Mouse (Mus musculus): ENCODE results near the gene Rccd1. TPM values are rescaled to one million over a fixed set of nuclear protein-coding genes. Genes with fewer than 3 reads are reported as not detected.

Gene Rccd1
- polyA plus RNA-seq, 1 experiment from 2014 or later: 13.9 TPM

DNA sequence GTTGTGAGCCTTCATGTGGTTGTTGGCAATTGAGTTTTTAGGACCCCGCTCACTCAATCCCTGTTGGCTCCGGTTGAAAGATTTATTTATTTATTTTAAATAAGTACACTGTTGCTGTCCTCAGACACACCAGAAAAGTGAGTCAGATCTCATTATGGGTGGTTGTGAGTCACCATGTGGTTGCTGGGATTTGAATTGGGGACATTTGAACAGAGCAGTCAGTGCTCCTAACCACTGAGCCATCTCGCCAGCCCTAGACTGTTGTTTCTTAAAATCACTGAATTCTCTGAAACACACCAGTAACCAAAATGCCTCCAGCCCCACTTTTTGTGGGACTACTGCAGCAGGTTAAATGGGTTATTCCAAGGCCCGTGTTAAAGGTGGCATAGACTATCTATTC, 25.5 kb downstream of the Rccd1 start:
- no peak overlapping the region for H3K4me3 ChIP-seq (replicated peaks)
- no peaks in the 10 kb centered on the region for H3K9me3 ChIP-seq
- H3K4me1 ChIP-seq (replicated peaks): peaks cover 22% of the 10 kb centered on the region
- ATAC-seq (ENCODE audit: insufficient number of reproducible peaks, insufficient read depth, low FRiP score, low TSS enrichment, low read depth): no peak
- H3K27ac ChIP-seq: no peak overlapping the region
- no peaks in the 10 kb centered on the region for H3K27me3 ChIP-seq
- 98% methylated on average over 4 of the region's 4 CpGs for WGBS
- no peak overlapping the region for H3K4me2 ChIP-seq
- no peak overlapping the region for H3K9ac ChIP-seq (replicated peaks)
- peaks cover 53% of the 10 kb centered on the region for H3K36me3 ChIP-seq

DNA sequence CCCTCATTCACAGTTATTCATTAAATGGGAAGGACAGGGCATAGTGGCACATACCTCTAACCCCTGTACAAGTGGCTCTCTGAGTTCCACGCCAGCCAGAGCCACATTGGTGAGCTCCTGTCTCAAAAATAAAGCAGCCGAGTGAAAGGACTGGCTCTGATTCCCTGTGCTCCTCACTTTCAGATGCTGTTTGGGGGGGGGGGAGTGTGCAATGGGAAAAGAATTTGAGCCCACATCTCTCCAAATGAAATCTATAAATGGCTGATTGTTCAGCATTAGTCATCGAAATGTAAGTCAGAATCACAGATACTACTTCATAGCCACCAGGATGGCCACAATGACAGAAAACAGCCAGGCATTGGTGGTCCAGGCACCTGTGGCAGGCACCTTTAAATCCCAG, 27.2 kb downstream of the Rccd1 start:
- H3K27ac ChIP-seq: no peak overlapping the region
- no peaks in the 10 kb centered on the region for H3K9me3 ChIP-seq
- no peak overlapping the region for H3K4me3 ChIP-seq (replicated peaks)
- ATAC-seq (ENCODE audit: insufficient number of reproducible peaks, insufficient read depth, low FRiP score, low TSS enrichment, low read depth): no peak
- H3K4me1 ChIP-seq (replicated peaks): peaks cover 22% of the 10 kb centered on the region
- peaks cover 40% of the 10 kb centered on the region for H3K36me3 ChIP-seq
- H3K4me2 ChIP-seq: no peak overlapping the region
- H3K9ac ChIP-seq (replicated peaks): no peak overlapping the region
- no peaks in the 10 kb centered on the region for H3K27me3 ChIP-seq
- WGBS: 87% methylated on average over 3 of the region's 3 CpGs

DNA sequence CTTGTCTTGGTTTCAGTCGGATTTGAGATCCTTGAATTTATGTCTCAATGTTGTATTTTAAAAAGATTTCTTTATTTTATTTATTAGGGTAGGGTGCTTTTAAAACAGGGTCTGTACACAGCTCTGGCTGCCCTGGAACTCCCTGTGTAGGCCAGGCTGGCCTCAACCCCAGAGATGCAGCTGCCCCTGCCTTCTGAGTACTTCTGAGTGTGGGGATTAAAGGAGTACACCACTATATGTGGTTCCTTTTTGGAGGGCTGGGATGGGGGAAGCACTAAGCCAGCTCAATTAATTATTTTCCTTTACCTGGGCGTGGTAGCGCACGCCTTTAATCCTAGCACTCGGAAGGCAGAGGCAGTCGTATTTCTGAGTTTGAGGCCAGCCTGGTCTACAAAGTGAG, 27.8 kb downstream of the Rccd1 start:
- ATAC-seq (ENCODE audit: insufficient number of reproducible peaks, insufficient read depth, low FRiP score, low TSS enrichment, low read depth): no peak
- Histone ChIP-seq H3K4me3 (replicated peaks) (peak overlapping the region; percentile 81; the same call in 1 of the 2 replicates), H3K36me3 (peaks cover 36% of the 10 kb centered on the region), H3K27me3 (no peaks in the 10 kb centered on the region), H3K4me2 (peak overlapping the region; percentile 63), H3K9ac (replicated peaks) (no peak overlapping the region), H3K9me3 (no peaks in the 10 kb centered on the region), H3K27ac (no peak overlapping the region), H3K4me1 (replicated peaks) (peaks cover 22% of the 10 kb centered on the region)
- WGBS: 94% methylated on average over 6 of the region's 6 CpGs

DNA sequence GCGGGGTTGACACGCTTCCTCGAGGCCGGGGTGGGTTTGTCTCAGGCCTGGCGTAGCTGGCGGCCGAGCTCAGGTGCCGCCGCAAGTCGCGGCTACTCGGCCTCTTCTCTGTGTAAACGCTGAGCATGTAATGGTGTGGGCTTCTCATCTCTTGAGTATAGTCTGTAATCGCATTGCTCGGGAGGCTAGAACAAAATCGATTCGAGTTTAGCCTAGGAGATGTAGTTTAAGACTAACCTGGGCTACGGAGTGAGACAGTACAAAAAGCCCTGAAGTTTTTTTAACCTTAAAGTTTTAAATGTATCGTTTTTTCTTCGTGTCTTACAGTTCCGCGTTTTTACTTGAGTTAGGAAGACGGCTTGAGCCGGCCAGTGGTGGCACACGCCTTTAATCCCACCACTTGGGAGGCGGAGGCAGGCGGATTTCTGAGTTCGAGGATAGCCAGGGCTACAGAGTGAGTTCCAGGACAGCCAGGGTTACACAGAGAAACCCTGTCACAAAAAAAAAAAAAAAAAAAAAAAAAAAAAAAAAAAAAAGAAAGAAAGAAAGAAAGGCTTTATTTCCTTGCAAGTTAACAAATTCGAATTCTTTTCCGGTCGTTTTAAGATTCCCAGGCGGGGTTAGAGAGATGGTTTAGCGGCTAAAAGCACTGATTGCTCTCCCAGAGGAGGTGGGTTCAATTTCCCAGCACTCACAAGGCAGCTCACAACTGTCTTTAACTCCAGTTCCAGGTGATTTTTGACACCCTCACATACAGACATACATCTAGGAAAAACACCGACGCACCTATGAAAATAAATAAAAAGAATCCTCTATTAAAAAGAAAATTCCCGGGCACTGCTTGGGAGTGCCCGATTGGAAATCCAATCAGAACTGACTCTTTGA, 29.2 kb downstream of the Rccd1 start:
- H3K9me3 ChIP-seq: no peaks in the 10 kb centered on the region
- peak overlapping the region; percentile 88 for H3K27ac ChIP-seq
- H3K9ac ChIP-seq (replicated peaks): peak overlapping the region; percentile 78
- peaks cover 36% of the 10 kb centered on the region for H3K36me3 ChIP-seq
- WGBS: 9% methylated on average over 37 of the region's 37 CpGs
- H3K4me3 ChIP-seq (replicated peaks): peak overlapping the region; percentile 81
- H3K27me3 ChIP-seq: no peaks in the 10 kb centered on the region
- peak; percentile 63; the same call in 1 of the 2 replicates for ATAC-seq (ENCODE audit: insufficient number of reproducible peaks, insufficient read depth, low FRiP score, low TSS enrichment, low read depth)
- peak overlapping the region; percentile 63 for H3K4me2 ChIP-seq
- H3K4me1 ChIP-seq (replicated peaks): peaks cover 22% of the 10 kb centered on the region

DNA sequence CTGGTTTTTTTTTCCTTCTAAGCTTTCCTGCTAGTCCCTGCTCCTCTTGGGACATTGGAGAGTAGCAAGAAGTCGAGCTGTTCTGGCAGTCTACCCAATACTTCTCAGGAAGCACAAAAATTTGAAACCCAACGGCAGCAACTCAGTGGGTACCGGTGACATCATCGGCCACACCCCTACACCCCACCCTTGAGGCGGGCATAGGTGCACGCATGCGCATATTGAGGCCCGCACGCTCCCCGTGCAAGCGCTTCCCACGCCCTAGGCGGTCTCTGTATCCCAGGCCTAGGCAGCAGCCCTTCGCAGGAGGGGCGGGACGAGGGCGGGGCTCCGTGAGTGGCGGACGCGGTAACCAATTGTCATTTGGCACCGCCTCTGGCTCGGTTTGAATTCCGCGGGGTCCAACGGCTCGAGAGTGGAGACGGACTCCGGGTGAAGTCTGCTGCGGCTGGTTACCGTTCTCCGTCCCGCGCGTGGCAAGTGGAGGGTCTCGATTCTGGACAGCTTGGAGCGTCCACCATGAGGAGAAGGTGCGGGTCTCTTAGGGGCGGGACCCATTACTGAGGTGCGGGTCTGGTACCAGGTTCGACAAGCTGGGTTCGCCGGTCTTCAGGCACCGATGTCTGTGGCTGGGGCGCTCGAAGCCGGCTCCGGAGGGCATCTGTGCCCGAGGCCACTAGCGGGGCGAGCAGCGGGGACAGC, 30.0 kb downstream of the Rccd1 start, which contains the start of gene Prc1:
TSS of gene Prc1 (plus strand) at position 389 of the 702 bp plus-strand sequence.
- Histone ChIP-seq H3K9me3 (no peaks in the 10 kb centered on the region), H3K36me3 (peaks cover 34% of the 10 kb centered on the region), H3K4me1 (replicated peaks) (peaks cover 22% of the 10 kb centered on the region), H3K27ac (peak within 1 kb of the TSS; percentile 88), H3K4me2 (peak within 1 kb of the TSS; percentile 63), H3K4me3 (replicated peaks) (peak within 1 kb of the TSS; percentile 81), H3K9ac (replicated peaks) (peak within 1 kb of the TSS; percentile 78), H3K27me3 (no peaks in the 10 kb centered on the region)
- under 1% methylated on average over 52 of the region's 52 CpGs for WGBS
- ATAC-seq (ENCODE audit: insufficient number of reproducible peaks, insufficient read depth, low FRiP score, low TSS enrichment, low read depth): peak; percentile 98

DNA sequence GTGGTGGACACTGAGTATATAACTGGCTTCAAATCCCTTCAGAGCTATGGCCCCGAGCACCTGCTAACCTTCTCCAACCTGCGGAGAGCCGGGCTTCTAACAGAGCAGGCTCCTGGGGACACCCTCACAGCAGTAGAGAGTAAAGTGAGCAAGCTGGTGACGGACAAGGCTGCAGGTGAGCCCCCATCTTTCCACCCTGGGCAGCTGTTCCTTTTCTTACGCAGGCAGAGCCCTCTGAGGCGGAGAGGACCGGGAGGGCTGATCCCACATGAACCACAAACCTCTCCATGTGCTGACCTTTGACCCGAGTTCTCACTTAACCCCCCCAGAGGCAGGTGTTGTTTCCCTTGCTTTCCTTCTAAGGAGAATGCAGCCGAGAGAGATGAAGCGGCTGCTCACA, 36.5 kb downstream of the Rccd1 start:
- H3K27me3 ChIP-seq: no peaks in the 10 kb centered on the region
- no peaks in the 10 kb centered on the region for H3K4me1 ChIP-seq (replicated peaks)
- ATAC-seq (ENCODE audit: insufficient number of reproducible peaks, insufficient read depth, low FRiP score, low TSS enrichment, low read depth): no peak
- H3K36me3 ChIP-seq: peaks cover 85% of the 10 kb centered on the region
- no peak overlapping the region for H3K9ac ChIP-seq (replicated peaks)
- H3K9me3 ChIP-seq: no peaks in the 10 kb centered on the region
- WGBS: 83% methylated on average over 10 of the region's 10 CpGs
- H3K4me2 ChIP-seq: no peak overlapping the region
- no peak overlapping the region for H3K27ac ChIP-seq
- H3K4me3 ChIP-seq (replicated peaks): no peak overlapping the region

DNA sequence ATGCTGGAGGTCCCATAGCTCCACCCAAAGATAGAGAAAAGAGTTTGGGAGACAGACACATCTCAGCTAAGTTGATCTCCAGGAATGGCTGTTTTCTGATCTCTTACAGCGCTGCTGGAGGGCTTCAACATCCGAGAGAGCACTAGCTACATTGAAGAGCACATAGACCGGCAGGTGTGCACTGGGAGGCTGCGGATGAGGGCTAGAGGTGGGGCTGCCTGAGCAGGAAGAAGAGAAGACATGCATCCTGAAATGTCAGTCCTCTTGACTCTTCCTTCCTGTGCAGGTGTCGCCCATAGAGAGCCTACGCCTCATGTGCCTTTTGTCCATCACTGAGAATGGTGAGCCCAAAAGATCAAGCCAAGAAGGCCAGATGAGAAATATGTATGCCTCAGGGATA, 38.5 kb downstream of the Rccd1 start:
- Histone ChIP-seq H3K9me3 (no peaks in the 10 kb centered on the region), H3K36me3 (peaks cover 78% of the 10 kb centered on the region), H3K9ac (replicated peaks) (no peak overlapping the region), H3K4me2 (no peak overlapping the region), H3K27ac (no peak overlapping the region), H3K4me1 (replicated peaks) (no peaks in the 10 kb centered on the region), H3K4me3 (replicated peaks) (no peak overlapping the region), H3K27me3 (no peaks in the 10 kb centered on the region)
- WGBS: 90% methylated on average over 6 of the region's 6 CpGs
- no peak for ATAC-seq (ENCODE audit: insufficient number of reproducible peaks, insufficient read depth, low FRiP score, low TSS enrichment, low read depth)

DNA sequence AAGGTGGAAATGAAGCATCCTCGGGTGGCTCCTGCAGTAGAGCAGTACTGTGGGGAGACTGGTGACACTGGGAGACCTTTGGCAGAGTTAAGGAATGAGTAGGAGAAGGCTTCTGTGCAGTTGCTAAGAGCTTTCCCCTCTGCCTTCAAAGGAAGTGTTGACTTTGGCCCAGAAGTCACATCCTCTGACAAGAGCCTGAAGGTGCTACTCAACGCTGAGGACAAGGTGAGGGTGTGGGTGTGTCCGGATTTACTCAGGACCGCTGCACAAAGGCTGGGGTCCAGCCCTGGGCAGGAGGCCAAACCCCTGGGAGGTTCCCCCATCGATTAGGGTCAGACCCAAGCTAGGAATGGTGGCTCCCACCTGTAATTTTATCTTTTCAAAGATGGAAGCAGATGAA, 39.9 kb downstream of the Rccd1 start:
- Histone ChIP-seq H3K9me3 (no peaks in the 10 kb centered on the region), H3K4me2 (no peak overlapping the region), H3K27ac (no peak overlapping the region), H3K27me3 (no peaks in the 10 kb centered on the region), H3K36me3 (peaks cover 77% of the 10 kb centered on the region), H3K4me1 (replicated peaks) (no peaks in the 10 kb centered on the region), H3K4me3 (replicated peaks) (no peak overlapping the region), H3K9ac (replicated peaks) (no peak overlapping the region)
- ATAC-seq (ENCODE audit: insufficient number of reproducible peaks, insufficient read depth, low FRiP score, low TSS enrichment, low read depth): no peak
- 93% methylated on average over 5 of the region's 5 CpGs for WGBS

DNA sequence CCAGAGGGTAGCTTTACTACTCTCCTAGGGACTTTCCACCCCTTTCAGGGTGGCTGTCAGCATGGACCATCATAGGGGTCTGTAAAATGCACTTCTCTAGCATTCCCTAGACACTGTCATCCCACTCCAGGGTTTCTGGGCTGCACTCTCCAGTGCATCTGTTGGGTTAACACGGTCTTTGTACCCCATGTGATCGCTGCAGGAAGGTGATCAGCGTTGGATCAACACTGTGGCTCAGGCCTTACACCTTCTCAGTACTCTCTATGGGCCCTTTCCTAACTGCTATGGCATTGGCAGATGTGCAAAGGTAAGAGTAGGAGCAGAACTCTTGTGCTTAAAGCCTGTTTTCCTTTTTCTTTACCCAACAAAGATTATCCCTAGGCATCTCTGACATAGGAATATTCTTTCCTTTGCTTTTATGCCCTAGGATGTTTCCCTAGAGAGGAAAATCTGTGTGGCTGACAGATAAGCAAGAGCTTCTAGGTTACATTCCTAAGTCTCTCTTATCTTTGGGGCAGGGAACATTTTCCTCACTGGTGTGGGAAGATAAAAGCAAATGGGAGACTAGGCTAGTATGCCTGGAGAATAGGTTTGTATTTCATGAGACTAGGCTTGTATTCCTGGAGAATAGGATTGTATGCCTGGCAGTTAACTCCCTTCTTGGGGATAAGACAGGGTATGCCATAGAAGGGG, 40.9 kb downstream of the Rccd1 start:
- no peaks in the 10 kb centered on the region for H3K9me3 ChIP-seq
- WGBS: 81% methylated on average over 3 of the region's 3 CpGs
- no peak overlapping the region for H3K4me2 ChIP-seq
- H3K4me1 ChIP-seq (replicated peaks): no peaks in the 10 kb centered on the region
- no peak overlapping the region for H3K27ac ChIP-seq
- no peak for ATAC-seq (ENCODE audit: insufficient number of reproducible peaks, insufficient read depth, low FRiP score, low TSS enrichment, low read depth)
- H3K27me3 ChIP-seq: no peaks in the 10 kb centered on the region
- peaks cover 78% of the 10 kb centered on the region for H3K36me3 ChIP-seq
- 0 out of 2 replicates have a peak overlapping the region, but pooled peaks have one; percentile 9 for H3K9ac ChIP-seq (replicated peaks)
- no peak overlapping the region for H3K4me3 ChIP-seq (replicated peaks)

DNA sequence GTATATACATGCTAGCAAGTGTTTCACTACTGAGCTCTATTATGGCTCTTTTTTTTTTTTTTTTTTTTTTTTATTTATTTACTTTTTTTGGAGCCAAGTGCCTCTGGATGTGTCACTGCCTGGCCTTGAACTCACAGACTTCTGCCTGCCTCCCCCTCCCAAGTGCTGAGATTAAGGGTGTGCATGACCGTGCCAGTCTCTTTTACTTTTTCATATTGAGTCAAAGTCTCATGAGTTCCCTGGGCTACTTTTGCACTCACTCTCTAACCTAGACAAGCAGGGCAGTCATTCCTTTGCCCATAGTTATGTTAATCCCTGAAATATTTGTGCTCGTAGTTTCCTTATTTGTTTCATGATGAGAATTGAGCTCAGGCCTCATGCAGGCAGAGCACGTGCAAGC, 42.6 kb downstream of the Rccd1 start:
- Histone ChIP-seq H3K36me3 (peaks cover 78% of the 10 kb centered on the region), H3K4me2 (no peak overlapping the region), H3K4me3 (replicated peaks) (no peak overlapping the region), H3K27me3 (no peaks in the 10 kb centered on the region), H3K9ac (replicated peaks) (no peak overlapping the region), H3K27ac (no peak overlapping the region), H3K9me3 (no peaks in the 10 kb centered on the region), H3K4me1 (replicated peaks) (no peaks in the 10 kb centered on the region)
- WGBS: 87% methylated on average over 3 of the region's 3 CpGs
- no peak for ATAC-seq (ENCODE audit: insufficient number of reproducible peaks, insufficient read depth, low FRiP score, low TSS enrichment, low read depth)

DNA sequence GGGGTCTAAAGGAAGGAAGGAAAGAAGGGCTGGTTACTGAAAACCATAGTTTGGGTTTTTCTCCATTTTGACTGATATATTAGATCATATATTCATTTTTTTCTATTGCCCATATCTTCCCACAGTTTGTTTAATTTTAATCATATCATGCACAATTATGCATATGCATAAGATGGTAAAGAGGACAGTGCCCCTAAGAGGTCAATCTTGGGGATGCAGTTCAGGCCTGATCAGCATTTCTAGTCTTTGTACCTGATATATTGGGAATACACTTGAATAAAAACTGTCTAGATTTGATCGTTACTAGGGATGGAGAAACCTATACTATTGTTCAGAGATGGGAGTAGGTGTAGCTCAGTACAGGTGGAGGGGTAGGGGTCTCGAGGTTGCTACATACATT, 43.3 kb downstream of the Rccd1 start:
- no peak overlapping the region for H3K9ac ChIP-seq (replicated peaks)
- ATAC-seq (ENCODE audit: insufficient number of reproducible peaks, insufficient read depth, low FRiP score, low TSS enrichment, low read depth): no peak
- no peaks in the 10 kb centered on the region for H3K4me1 ChIP-seq (replicated peaks)
- 90% methylated on average over 2 of the region's 2 CpGs for WGBS
- H3K27ac ChIP-seq: no peak overlapping the region
- H3K4me3 ChIP-seq (replicated peaks): no peak overlapping the region
- H3K4me2 ChIP-seq: no peak overlapping the region
- peaks cover 78% of the 10 kb centered on the region for H3K36me3 ChIP-seq
- H3K9me3 ChIP-seq: no peaks in the 10 kb centered on the region
- no peaks in the 10 kb centered on the region for H3K27me3 ChIP-seq

All from limb, embryonic 12.5 days (tissue).